Mouse (Mus musculus) thymus, postnatal 14 days (tissue): ENCODE data around the gene Ntn1.

Experiments
- DNase-seq: peaks from one replicate; pipeline ENCODE4 v3.0.0; 2021

Ntn1 gene

GRCm38 (mm10) chr11:68171973-68172647, 228.5 kb downstream of the Ntn1 start:
- no peak for DNase-seq

- no peak for DNase-seq
Observed at GRCm38 (mm10) chr11:68168427-68168826, 232.2 kb downstream of the Ntn1 start.

DNA sequence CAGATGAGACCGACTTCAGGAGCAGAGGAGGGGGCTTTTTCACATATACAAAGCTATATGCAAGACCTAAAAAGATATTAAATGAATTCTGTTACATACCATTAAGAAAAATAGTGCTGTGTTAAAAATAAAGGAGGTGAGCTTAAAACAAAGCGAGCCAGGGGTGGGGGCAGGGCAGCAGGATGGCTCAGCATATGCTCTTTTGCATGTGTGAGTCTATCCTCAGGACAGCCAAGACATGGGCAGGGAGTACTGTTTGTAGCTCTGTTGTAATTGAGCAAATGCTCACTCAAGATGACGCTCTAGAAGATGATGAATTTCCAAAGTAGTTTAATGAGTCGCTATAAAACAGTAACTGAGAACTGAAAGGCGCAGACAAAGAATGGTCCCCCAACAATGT, 236.2 kb downstream of the Ntn1 start:
- no peak for DNase-seq

GRCm38 (mm10) chr11:68159867-68160266, 240.8 kb downstream of the Ntn1 start:
- DNase-seq, result no peak
